Mouse (Mus musculus): ENCODE measurements around the gene Mxra7. TPM values are rescaled to one million over a fixed set of nuclear protein-coding genes. Genes with fewer than 3 reads are reported as not detected.

The Mxra7 gene
- polyA plus RNA-seq, 1 experiment from 2014 or later, result 31.6 TPM

DNA sequence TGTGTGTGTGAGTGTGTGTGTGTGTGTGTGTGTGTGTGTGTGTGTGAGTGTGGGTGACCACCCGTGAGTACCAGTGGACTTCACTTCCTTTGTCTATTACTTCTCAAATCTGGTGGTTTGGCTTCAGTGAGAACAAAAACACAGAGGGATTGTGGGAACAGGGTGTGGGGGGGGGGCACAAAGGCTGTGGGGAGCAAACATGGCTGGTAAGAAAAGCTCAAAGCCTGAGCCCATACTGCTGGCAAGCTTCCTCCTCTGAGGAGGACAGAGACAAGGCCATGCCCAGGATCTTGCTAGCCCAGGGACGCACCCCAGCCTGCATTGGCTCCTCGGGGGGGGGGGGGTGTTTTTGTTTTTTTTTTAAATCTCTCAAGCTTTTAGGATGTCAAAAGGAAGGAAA, 20.3 kb downstream of the Mxra7 start:
- no peak overlapping the region for H3K27ac ChIP-seq (ENCODE audit: low read depth, low read length)
- peaks cover 22% of the 10 kb centered on the region for H3K4me1 ChIP-seq (ENCODE audit: control insufficient read depth, insufficient read depth, low read length)

DNA sequence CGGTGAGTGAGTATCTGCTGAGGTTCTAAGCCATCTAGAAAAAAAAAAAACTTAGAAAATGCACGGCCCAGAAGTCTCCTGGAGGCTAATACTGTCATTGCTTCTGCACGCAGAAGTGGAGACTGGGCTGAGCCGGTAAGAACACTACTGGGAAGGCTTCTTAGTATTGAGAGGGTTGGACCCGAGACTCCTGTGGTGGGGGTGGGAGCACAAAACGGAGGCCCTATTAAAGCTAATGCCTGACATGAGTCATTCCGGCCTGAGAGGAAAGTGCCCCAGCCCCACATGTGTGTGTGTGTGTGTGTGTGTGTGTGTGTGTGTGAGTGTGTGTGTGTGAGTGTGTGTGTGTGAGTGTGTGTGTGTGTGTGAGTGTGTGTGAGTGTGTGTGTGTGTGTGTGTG, 20.7 kb downstream of the Mxra7 start:
- Histone ChIP-seq H3K9me3 (ENCODE audit: control insufficient read depth, low read length) (no peaks in the 10 kb centered on the region), H3K4me3 (ENCODE audit: low read depth, low read length) (no peak overlapping the region), H3K9ac (ENCODE audit: low read length) (no peak overlapping the region), H3K4me2 (no peak overlapping the region), H3K27ac (ENCODE audit: low read depth, low read length) (no peak overlapping the region), H3K36me3 (ENCODE audit: control insufficient read depth, insufficient read depth, low read length) (no peaks in the 10 kb centered on the region), H3K27me3 (ENCODE audit: control insufficient read depth, insufficient read depth, low read length) (no peaks in the 10 kb centered on the region), H3K4me1 (ENCODE audit: control insufficient read depth, insufficient read depth, low read length) (peaks cover 18% of the 10 kb centered on the region)
- no peak for ATAC-seq (ENCODE audit: low FRiP score)
- WGBS, result 69% methylated on average over 7 of the region's 7 CpGs
- DNase-seq (ENCODE audit: low spot score, missing footprints), result no peak

More for the DNA sequence above, 20.3 kb downstream of the Mxra7 start:
- DNase-seq (ENCODE audit: low spot score, missing footprints) (no peak), ATAC-seq (ENCODE audit: low FRiP score) (no peak)
- Histone ChIP-seq H3K4me2 (no peak overlapping the region), H3K27me3 (ENCODE audit: control insufficient read depth, insufficient read depth, low read length) (no peaks in the 10 kb centered on the region), H3K4me3 (ENCODE audit: low read depth, low read length) (no peak overlapping the region), H3K9me3 (ENCODE audit: control insufficient read depth, low read length) (no peaks in the 10 kb centered on the region), H3K36me3 (ENCODE audit: control insufficient read depth, insufficient read depth, low read length) (no peaks in the 10 kb centered on the region), H3K9ac (ENCODE audit: low read length) (no peak overlapping the region; the same call in 1 of the 2 replicates)
- 75% methylated on average over 3 of the region's 3 CpGs for WGBS

DNA sequence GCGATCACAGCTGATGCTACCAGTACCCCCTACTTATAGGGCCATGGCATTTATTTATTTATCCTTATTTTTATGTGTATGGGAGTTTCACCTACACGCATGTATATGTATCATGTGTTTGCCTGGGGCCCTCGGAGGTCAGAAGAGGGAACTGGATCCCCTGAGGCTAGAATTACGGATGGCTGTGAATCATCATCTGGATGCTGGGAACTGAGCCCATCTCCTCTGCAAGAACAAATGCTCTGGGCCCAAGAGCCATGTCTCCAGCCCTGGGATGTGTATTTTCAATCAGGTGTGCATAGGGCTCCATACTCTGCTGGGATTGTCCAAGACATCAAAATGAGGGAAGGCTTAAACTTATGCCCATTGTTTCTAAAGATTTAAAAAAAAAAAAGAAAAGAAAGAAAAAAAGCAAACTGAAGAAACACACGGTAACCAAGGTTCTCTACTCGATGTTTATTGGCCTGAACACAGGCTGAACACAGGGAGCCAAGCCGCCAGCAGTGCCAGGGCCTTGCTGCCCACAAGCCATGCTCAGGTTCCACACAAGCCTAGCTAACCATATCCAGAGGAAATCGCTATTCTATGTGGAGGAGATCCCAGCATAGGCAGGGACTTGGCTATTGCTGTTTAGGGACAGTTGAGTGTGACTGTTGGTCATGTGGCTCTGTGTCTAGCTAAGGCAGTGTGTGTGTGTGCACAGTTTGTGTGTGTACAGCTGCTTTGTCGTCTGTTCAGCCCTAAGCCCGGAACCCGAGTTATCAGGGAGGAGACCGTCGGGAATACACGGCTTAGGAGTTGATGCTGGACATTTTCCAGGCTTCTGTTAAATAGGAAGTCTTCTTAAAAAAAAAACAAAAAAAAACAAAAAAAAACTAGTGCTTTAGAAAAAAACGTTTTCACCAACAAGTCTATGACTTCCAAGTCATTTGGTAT, 21.4 kb downstream of the Mxra7 start:
- no peak overlapping the region for H3K9ac ChIP-seq (ENCODE audit: low read length)
- 85% methylated on average over 15 of the region's 15 CpGs for WGBS
- no peak overlapping the region for H3K27ac ChIP-seq (ENCODE audit: low read depth, low read length)
- no peaks in the 10 kb centered on the region for H3K27me3 ChIP-seq (ENCODE audit: control insufficient read depth, insufficient read depth, low read length)
- H3K4me3 ChIP-seq (ENCODE audit: low read depth, low read length), result no peak overlapping the region
- ATAC-seq (ENCODE audit: low FRiP score) (no peak), DNase-seq (ENCODE audit: low spot score, missing footprints) (no peak)
- no peaks in the 10 kb centered on the region for H3K9me3 ChIP-seq (ENCODE audit: control insufficient read depth, low read length)
- H3K4me1 ChIP-seq (ENCODE audit: control insufficient read depth, insufficient read depth, low read length), result peaks cover 13% of the 10 kb centered on the region
- no peak overlapping the region for H3K4me2 ChIP-seq
- H3K36me3 ChIP-seq (ENCODE audit: control insufficient read depth, insufficient read depth, low read length), result no peaks in the 10 kb centered on the region

- WGBS, result 88% methylated on average over 5 of the region's 5 CpGs
Observed at GRCm38 (mm10) chr11:116802709-116803108, 25.1 kb downstream of the Mxra7 start.

DNA sequence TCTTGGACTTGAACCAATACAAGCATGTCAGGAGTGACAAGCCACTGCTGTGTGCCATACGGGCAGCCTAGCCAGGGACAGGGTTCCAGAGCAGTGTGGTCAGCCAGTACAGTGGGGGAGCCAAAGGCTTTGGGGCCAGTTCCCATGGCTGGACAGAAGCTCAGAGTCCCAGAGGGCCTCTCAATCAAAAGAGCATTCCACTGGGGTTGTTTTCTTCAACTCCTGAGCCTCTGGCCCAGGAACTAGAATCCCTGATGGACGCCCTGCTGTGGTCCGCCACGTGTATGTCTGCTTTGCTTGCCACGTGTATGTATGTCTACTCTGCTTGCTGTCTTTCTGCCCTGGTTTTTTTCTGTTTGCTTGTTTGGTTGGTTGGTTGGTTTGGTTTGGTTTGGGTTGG, 26.7 kb downstream of the Mxra7 start:
- Histone ChIP-seq H3K36me3 (ENCODE audit: control insufficient read depth, insufficient read depth, low read length) (no peaks in the 10 kb centered on the region), H3K9me3 (ENCODE audit: control insufficient read depth, low read length) (no peaks in the 10 kb centered on the region), H3K4me2 (no peak overlapping the region), H3K27ac (ENCODE audit: low read depth, low read length) (no peak overlapping the region), H3K27me3 (ENCODE audit: control insufficient read depth, insufficient read depth, low read length) (no peaks in the 10 kb centered on the region), H3K4me3 (ENCODE audit: low read depth, low read length) (no peak overlapping the region), H3K4me1 (ENCODE audit: control insufficient read depth, insufficient read depth, low read length) (no peaks in the 10 kb centered on the region), H3K9ac (ENCODE audit: low read length) (no peak overlapping the region)
- 88% methylated on average over 5 of the region's 5 CpGs for WGBS
- DNase-seq (ENCODE audit: low spot score, missing footprints) (no peak), ATAC-seq (ENCODE audit: low FRiP score) (no peak)

More at GRCm38 (mm10) chr11:116802709-116803108, 25.1 kb downstream of the Mxra7 start:
- Histone ChIP-seq H3K4me3 (ENCODE audit: low read depth, low read length) (no peak overlapping the region), H3K9ac (ENCODE audit: low read length) (no peak overlapping the region), H3K36me3 (ENCODE audit: control insufficient read depth, insufficient read depth, low read length) (no peaks in the 10 kb centered on the region), H3K27ac (ENCODE audit: low read depth, low read length) (no peak overlapping the region), H3K4me2 (no peak overlapping the region), H3K9me3 (ENCODE audit: control insufficient read depth, low read length) (no peaks in the 10 kb centered on the region), H3K27me3 (ENCODE audit: control insufficient read depth, insufficient read depth, low read length) (no peaks in the 10 kb centered on the region), H3K4me1 (ENCODE audit: control insufficient read depth, insufficient read depth, low read length) (no peaks in the 10 kb centered on the region; the same call in 1 of the 2 replicates)
- no peak for ATAC-seq (ENCODE audit: low FRiP score)
- DNase-seq (ENCODE audit: low spot score, missing footprints), result no peak

- Histone ChIP-seq H3K36me3 (ENCODE audit: control insufficient read depth, insufficient read depth, low read length) (no peaks in the 10 kb centered on the region), H3K9ac (ENCODE audit: low read length) (no peak overlapping the region)
- no peak for ATAC-seq (ENCODE audit: low FRiP score)
Observed at GRCm38 (mm10) chr11:116799364-116799763, 28.5 kb downstream of the Mxra7 start.

DNA sequence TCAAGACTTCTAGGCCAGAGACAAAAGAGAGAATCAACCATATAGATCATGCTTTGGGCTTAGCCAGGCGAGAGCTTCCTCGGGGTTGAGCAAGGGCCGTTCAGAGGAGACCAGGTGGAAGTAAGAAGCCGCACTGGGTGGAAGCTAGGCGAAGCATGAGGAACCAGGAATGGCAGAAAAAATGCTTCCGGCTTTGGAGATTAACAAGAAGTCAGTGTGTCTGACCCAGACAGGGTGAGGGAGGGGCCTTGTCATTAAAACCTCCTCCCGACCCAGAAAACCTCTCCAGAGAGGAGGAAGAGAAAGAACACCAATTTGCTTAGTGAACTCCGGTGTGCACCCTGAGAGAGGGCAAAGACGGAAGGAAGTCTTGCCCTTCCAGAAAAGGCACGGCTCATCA, 43.6 kb downstream of the Mxra7 start:
- Histone ChIP-seq H3K9ac (ENCODE audit: low read length) (no peak overlapping the region), H3K36me3 (ENCODE audit: control insufficient read depth, insufficient read depth, low read length) (no peaks in the 10 kb centered on the region), H3K27ac (ENCODE audit: low read depth, low read length) (no peak overlapping the region), H3K4me3 (ENCODE audit: low read depth, low read length) (no peak overlapping the region), H3K4me1 (ENCODE audit: control insufficient read depth, insufficient read depth, low read length) (no peaks in the 10 kb centered on the region), H3K27me3 (ENCODE audit: control insufficient read depth, insufficient read depth, low read length) (no peaks in the 10 kb centered on the region), H3K4me2 (no peak overlapping the region), H3K9me3 (ENCODE audit: control insufficient read depth, low read length) (no peaks in the 10 kb centered on the region)
- 91% methylated on average over 10 of the region's 10 CpGs for WGBS
- DNase-seq (ENCODE audit: low spot score, missing footprints) (no peak), ATAC-seq (ENCODE audit: low FRiP score) (no peak)

More at GRCm38 (mm10) chr11:116799364-116799763, 28.5 kb downstream of the Mxra7 start:
- Histone ChIP-seq H3K27me3 (ENCODE audit: control insufficient read depth, insufficient read depth, low read length) (no peaks in the 10 kb centered on the region), H3K9me3 (ENCODE audit: control insufficient read depth, low read length) (no peaks in the 10 kb centered on the region), H3K4me1 (ENCODE audit: control insufficient read depth, insufficient read depth, low read length) (no peaks in the 10 kb centered on the region), H3K4me3 (ENCODE audit: low read depth, low read length) (no peak overlapping the region), H3K27ac (ENCODE audit: low read depth, low read length) (no peak overlapping the region), H3K4me2 (no peak overlapping the region)
- no peak for DNase-seq (ENCODE audit: low spot score, missing footprints)
- WGBS, result 88% methylated on average over 5 of the region's 5 CpGs

DNA sequence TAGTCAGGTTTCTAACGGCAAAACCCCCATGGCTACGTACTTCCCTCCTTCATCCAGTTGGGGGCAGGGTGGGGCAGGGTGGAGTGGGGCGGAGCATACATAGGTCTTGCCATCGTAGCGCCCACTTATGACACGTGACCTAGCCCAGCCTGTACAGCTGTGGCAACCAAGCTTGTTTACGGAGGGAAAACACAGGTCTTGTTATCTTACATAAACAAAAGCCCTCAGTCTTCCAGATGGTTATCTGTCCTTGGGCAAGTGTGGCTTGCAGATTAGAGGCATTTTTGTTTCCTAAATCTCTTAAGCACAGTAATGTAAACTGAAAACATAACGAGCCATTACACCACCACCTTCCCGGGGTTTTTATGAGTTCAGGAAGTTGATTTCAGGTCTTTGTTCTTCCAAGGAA, 45.1 kb downstream of the Mxra7 start:
- Histone ChIP-seq H3K27me3 (ENCODE audit: control insufficient read depth, insufficient read depth, low read length) (no peaks in the 10 kb centered on the region), H3K4me2 (no peak overlapping the region), H3K4me3 (ENCODE audit: low read depth, low read length) (no peak overlapping the region), H3K36me3 (ENCODE audit: control insufficient read depth, insufficient read depth, low read length) (no peaks in the 10 kb centered on the region), H3K4me1 (ENCODE audit: control insufficient read depth, insufficient read depth, low read length) (no peaks in the 10 kb centered on the region), H3K9ac (ENCODE audit: low read length) (no peak overlapping the region), H3K9me3 (ENCODE audit: control insufficient read depth, low read length) (no peaks in the 10 kb centered on the region), H3K27ac (ENCODE audit: low read depth, low read length) (no peak overlapping the region)
- no peak for DNase-seq (ENCODE audit: low spot score, missing footprints)
- 83% methylated on average over 9 of the region's 9 CpGs for WGBS
- no peak for ATAC-seq (ENCODE audit: low FRiP score)

DNA sequence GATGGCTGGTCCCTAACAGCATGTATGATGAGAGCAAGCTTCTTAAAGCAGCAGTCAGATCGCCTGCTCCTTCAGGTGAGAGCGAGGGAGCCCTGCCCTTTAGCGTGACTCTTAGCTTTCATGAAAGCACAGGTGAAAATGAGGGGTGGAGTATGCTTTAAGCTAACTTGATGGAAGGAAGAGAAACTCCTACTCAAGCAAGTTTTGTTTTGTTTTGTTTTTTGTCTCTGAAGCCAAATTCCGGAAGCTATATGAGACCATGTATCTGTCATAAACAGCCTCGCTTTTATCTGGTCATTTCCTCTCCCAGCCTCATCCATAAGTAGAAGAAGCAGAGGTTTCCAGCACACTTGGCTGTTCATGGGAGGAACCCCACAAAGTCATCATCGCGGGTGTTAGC, 52.4 kb downstream of the Mxra7 start, which contains the start of gene St6galnac1:
TSS of gene St6galnac1 (minus strand) at position 101 of the 400 bp plus-strand sequence.
- Histone ChIP-seq H3K4me2 (no peak within 1 kb of the TSS), H3K4me1 (ENCODE audit: control insufficient read depth, insufficient read depth, low read length) (no peaks in the 10 kb centered on the region), H3K27me3 (ENCODE audit: control insufficient read depth, insufficient read depth, low read length) (no peaks in the 10 kb centered on the region), H3K4me3 (ENCODE audit: low read depth, low read length) (no peak within 1 kb of the TSS), H3K27ac (ENCODE audit: low read depth, low read length) (no peak within 1 kb of the TSS), H3K9me3 (ENCODE audit: control insufficient read depth, low read length) (no peaks in the 10 kb centered on the region), H3K9ac (ENCODE audit: low read length) (no peak within 1 kb of the TSS), H3K36me3 (ENCODE audit: control insufficient read depth, insufficient read depth, low read length) (no peaks in the 10 kb centered on the region)
- ATAC-seq (ENCODE audit: low FRiP score) (no peak), DNase-seq (ENCODE audit: low spot score, missing footprints) (no peak)
- 92% methylated on average over 7 of the region's 7 CpGs for WGBS

All from midbrain, embryonic 11.5 days (tissue).